Mouse (Mus musculus) adrenal gland (tissue): ENCODE data around the gene Cdh18.

ENCODE experiments used
- intact Hi-C: fragments of 180-260 bp; cut with DNase I; formaldehyde crosslinking; loops from one replicate; pipeline ENCODE4 v1.15.1; 2025

Cdh18 gene

DNA sequence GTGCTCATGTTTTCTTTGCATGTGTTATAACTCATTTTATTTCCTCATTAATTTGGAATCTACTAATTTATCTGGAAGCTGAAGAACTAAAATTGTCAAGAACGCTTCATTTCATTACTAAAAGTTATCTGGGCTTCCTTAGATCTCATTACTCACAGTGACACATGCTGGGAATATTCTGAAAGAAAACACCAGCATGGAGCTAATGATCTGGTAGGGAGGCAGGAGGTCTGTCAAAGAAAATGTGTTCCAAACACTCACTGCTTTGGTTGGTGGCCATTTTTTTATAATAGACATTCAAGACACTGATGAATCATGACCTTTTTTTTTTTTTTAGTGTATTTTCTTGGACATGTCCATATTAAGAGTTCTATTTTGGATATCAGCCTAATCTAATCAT, 899.7 kb downstream of the Cdh18 start:
- intact Hi-C loops, result no loop called here

DNA sequence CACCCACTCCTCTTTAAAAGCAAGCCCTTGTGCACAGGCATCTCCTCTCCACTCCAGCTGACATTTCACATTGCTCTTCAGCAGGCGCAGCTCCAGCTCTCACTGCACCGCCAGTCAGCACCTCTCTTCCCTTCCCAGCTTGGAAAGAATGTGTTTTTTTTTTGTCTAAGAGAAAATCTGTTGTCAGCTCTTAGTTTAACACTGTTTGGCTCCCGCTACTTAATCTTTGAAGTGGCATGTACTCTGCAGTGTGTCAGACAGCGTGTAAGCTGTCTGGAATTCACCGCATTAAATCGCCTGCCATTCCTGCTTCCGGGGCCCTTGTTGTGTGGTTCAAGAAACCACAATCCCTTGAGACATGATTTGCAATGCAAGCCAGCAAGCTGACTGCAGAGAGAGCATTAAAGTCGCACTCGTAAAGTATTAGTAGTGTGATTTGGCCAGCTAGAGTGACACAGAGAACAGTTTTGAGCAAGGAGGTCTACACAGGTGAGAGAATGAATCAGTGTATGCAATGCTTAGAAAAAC, 903.3 kb downstream of the Cdh18 start:
- intact Hi-C loops, result no loop called here

DNA sequence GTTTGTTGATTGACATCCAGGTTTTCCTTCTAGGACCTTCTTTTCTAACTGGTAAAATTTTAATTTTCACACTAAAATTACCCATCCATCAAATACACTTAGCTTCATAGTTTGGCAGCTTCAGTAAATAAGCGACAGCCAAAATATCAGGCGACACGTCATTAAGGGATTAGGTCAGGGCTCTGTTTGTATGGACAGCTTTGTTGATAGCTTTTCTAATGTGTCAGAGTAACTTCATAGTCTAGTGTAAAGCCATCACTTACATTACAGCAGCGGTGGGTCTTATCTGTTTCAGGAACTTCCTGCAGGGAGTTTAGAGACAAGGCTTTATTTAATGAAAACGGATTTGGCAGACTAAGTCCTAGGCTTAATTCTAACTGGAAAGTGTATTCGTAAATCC, 904.5 kb downstream of the Cdh18 start:
- intact Hi-C loops, result no loop called here

DNA sequence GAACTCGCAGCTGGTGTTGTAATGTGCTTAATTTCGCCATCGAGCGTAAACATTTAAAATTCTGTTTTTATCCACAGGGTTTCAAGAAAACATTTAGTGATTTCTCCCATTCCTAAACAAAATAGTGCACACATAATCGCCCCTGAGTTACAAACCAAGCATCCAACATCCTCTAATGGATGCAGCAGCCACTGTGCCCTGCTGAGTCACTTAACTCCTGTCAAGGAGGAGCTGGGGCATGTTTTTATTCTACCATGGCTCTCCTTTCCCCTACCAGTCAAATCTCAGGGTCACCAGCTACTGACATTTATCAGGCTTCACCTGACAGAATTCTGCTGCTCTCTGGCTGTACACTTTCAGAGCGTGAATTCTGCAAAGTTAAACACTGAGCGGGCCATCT, 906.5 kb downstream of the Cdh18 start:
- intact Hi-C loops, result no loop called here

DNA sequence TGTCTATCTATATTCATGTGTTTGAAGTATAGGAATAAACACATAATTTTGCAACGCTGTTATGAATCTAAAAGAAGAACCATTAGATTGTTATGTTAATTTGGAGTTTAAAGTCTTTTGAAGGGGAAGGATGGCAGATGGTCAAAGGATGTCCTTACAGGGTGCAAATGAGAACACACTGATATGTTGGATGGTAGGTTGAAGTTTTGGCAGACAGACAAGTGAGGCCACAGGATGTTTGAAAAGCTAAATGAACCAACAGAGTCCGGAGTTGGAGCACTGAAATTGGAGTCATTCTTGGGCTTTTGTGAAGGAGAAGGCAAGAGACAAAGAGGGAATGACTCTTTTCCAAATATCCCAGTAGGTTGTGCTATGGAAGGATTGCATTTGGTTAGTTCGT, 908.6 kb downstream of the Cdh18 start:
- intact Hi-C loops, result no loop called here

DNA sequence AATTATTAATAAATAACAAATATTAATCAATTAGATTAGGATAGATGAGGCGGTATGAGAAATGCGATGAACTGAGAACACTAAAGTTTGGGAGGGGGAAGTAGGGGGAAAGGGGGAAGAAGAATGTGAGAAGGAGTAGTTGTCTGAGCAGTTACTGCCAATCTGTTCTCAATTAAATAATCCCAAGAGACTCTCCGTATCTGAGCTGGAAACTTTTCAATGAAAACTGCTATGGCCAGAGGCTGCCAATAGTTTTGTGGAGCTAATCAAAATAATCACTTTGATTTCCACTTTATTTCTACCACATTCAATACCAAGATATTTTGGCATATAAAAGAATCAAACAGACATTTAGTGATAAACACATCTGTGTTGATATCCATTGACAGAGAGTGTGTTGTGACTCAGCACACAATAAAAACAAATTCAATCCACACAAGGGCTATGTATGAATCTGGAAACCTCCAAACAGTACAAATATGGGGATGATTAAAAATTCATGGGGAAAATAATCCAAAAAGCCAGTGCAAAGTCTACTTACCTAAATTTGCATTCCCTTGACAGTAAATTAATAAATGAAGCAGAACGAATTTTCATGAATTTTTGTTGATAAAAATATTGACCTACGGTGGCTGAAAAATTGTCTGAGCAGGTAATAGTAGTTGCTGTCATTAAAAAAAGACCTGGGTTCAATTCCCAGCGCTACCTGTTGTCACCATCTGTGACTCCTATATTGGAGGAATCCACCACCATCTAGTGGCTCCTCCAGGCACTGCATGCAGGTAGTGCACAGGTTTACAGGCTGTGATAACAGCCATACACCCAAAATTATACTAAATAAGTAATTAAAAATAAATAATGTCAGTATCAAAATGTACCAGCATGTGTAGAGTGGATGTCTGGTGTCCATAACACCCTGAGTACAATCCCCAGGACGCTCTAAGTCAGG, 922.0 kb downstream of the Cdh18 start:
- intact Hi-C loops, result no loop called here

DNA sequence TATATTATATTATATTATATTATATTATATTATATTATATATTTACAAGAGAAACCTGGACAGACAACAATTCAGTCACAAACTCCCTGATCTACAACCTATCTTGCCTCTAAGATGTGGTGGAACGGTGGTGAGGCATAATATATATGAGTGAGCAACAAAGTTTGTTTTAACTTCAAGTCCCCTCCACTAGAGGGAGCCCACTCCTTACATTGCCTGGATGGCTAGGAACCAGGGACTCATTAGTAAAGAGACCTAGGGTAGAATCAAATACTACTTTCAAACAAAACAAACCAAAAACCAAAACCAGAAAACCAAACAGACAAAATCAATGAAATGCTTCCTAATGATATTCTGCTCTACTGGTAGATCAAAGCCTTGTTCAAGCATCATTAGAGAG, 937.5 kb downstream of the Cdh18 start:
- intact Hi-C loops, result loop anchor here (10.0 kb wide), 1 partner anchor 918 kb away; no protein-coding TSS in a partner anchor

DNA sequence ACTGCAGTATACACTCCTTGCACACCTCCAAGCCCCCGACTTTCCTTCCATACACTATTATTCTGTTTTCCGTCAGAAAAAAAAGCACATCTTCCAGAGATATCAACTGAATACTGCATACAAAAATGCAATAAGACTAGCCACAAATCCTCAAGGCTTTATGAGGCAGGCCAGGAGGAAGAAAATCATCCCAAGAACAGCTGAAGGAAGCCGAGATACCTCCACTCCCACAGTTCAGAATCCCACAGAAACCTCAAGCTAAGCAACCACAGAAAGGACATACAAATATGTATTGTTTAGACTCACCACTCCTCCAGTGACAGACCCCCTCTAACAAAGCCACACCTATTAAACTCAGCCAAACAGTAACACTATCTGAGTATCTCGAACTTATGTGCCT, 957.7 kb downstream of the Cdh18 start:
- intact Hi-C loops, result no loop called here

DNA sequence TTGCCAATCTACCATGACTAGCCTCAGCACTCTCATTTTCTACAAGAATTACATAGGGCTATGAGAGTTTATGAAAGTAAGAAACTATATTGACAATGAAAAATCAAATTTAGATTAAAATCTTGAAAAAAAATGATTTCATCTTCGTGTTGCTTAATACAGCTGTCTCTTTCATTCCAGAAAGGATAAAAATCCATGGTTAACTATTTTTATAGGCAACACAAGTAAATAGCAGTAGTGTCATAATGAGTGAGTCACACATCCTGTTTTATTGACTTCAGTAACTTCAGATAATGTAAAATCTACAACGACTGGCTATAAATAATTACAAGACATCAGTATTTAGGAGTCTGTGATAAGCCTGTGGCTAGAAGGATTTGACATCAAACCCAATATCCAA, 960.9 kb downstream of the Cdh18 start:
- intact Hi-C loops, result no loop called here

DNA sequence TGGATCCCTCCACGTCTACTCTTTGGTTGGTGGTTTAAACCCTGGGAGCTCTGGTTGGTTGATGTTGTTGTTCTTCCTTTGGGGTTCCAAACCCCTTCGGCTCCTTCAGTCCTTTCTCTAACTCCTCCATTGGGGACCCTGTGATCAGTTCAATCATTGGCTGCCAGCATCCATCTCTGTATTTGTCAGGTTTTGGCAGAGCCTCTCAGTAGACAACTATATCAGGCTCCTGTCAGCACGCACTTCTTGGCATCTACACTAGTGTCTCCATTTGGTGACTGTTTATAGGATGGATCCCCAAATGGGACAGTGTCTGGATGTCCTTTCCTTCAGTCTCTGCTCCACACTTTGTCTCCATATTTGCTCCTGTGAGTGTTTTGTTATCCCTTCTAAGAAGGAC, 967.0 kb downstream of the Cdh18 start:
- intact Hi-C loops, result no loop called here

DNA sequence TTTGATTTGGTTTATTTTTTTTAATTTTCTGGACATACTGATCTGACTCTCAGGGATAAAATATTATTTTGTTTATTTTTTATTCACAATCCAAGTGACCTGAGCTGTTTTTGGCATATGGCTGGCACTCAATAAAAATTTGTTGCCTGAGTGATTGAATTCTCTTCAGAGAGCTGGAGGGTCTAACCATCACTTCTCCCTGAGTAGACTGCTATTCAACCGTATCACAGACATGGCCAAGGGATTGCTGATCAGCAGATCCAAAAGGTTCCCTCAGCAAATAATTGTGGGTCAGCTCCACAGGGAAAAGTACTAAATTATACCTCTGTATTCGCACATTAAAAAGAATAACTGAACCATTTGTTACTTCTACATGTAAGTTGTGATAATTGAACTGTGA, 969.3 kb downstream of the Cdh18 start:
- intact Hi-C loops, result no loop called here
